Mouse (Mus musculus): ENCODE results near the gene Ggt6.

Ggt6 gene

GRCm38 (mm10) chr11:72434963-72435693 lies at the start of gene Ggt6:
Gene Ggt6 (plus strand): TSS chr11:72435526.
- DNase-seq (ENCODE audit: low spot score in 2 of 2), result no peak

GRCm38 (mm10) chr11:72388113-72388529 lies 47.2 kb upstream of the Ggt6 start:
- no peak for DNase-seq (ENCODE audit: low spot score in 2 of 2)

DNA sequence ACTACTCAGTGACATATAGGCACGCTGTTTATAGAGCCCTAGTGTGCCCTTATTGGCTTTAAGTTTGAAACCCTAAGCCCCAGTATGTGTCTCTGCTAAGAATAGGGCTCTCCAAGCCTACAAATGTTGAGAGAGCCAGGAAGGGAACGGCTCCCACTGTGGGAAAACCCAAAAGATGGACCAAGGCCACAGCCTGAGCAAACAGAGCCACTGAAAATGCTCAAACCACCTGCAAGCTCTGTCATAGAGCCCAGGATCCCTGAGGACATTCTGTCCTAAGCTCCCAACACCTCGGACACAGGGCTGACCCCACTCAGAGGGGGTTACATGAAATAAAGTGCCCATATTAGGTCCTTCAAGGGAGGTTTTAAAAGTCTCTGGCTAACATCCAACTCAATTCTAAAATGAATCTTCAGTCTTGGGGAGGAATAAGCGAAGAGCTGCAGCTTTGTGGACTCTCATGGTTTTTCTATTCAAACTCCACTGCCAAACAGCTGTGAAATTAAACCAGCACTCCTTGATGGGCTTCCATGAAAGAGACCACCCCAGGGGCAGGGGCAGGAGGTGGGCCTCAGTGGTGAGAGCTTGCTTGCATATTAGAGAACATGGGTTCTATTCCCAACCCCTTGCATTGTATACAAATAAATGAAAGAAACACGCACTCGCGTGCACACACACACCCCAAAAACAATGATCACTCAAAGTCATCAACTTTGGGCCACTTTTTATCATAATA lies 45.8 kb upstream of the Ggt6 start:
- no peak for DNase-seq (ENCODE audit: low spot score in 2 of 2)

GRCm38 (mm10) chr11:72391181-72391580 lies 44.1 kb upstream of the Ggt6 start:
- no peak for DNase-seq (ENCODE audit: low spot score in 2 of 2)

DNA sequence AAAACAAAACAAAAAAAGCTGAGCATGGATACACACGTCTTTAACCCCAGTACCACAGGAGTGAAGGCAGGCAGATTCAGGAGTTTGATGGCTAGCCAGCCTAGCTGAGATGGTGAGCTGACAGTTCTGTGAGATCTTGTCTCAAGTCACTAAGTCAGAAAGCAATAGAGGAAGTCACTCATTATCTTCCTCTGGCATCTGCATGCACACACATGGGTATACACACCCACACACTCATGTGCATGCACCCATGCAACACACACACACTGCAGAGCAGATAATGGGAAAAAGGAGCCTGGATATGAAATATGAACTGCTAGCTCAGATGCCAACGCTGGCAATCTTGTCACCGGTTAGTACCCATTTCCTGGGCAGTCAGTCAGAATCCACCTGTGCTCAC lies 42.1 kb upstream of the Ggt6 start:
- DNase-seq (ENCODE audit: low spot score in 2 of 2), result no peak

DNA sequence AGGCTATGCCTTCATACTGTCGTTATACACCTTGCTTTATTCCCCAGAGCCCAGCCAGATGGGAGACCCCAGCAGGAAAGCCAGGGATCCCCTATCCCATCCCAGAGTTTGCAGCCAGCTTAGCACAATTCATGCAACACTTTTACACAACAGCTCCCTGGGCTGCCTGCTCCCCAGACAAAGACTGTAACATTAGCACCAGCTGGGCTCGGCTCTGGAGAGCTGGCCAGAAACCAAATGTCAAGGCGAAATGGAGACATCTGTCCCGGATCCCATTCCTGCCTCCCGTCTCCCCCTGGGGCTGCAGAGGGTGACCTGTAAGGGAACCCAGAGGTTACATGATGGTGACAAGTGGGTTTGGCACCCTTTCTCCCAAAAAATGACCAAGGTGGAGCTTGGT lies 41.7 kb upstream of the Ggt6 start:
- no peak for DNase-seq (ENCODE audit: low spot score in 2 of 2)

- no peak for DNase-seq (ENCODE audit: low spot score in 2 of 2)
These were observed 40.6 kb upstream of the Ggt6 start for GRCm38 (mm10) chr11:72394694-72395093.

GRCm38 (mm10) chr11:72395652-72396051 lies 39.7 kb upstream of the Ggt6 start:
- no peak for DNase-seq (ENCODE audit: low spot score in 2 of 2)

GRCm38 (mm10) chr11:72396621-72397020 lies 38.7 kb upstream of the Ggt6 start:
- no peak for DNase-seq (ENCODE audit: low spot score in 2 of 2)

DNA sequence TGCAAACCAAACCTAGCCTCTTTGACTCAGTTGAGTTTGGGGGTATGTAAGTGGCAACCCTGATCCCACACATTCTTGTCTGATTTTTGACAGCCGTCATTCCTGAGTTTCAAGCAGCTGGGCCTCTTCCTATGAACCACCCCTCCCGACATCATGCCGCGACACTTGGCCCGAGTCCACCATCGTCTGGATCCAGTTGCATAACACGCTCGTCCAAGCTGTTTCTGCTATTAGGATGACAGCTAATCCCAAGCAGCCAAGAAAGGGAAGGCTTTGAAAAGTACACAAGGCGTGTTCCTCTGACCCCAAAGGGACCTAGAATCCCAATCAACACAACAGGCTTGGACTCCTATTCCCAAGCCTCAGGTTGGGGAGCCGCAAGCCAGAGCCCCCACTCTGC lies 38.3 kb upstream of the Ggt6 start:
- DNase-seq (ENCODE audit: low spot score in 2 of 2), result no peak

DNA sequence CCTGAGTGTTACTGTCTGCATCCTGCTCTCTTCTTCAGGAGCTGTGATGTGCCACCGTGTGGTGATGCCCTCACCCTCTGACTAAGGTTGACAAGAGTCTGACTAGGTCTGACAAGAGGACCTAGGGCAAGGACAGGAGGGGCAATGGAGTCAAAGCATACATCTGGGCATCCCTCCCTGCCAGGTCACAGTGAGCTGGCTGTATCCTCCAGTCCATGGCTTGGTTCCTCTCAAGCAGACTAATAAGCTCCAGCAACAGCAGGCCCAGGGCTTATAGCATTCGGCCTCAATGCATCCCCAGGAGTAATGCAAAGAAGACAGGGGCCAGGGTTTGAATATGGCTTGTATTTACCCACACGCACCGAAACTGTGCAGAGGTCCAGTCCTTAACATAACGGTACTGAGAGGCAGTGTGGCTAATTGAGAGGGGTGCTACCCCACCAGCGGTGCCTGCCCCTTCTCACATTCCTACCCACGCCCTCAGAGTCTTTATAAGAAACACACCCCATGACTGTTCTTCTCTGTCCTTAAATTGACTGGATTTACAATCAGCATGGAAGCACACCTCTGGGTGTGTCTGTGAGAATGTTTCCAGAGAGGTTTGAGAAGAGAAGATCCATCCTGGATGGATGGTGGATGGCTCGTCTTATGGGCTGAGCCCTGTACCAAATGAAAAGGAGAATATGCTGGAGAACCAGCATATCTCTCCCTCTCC lies 37.4 kb upstream of the Ggt6 start:
- no peak for DNase-seq (ENCODE audit: low spot score in 2 of 2)

- no peak for DNase-seq (ENCODE audit: low spot score in 2 of 2)
These were observed 34.3 kb upstream of the Ggt6 start for GRCm38 (mm10) chr11:72401068-72401467.

GRCm38 (mm10) chr11:72402017-72402416 lies 33.3 kb upstream of the Ggt6 start:
- no peak for DNase-seq (ENCODE audit: low spot score in 2 of 2)

DNA sequence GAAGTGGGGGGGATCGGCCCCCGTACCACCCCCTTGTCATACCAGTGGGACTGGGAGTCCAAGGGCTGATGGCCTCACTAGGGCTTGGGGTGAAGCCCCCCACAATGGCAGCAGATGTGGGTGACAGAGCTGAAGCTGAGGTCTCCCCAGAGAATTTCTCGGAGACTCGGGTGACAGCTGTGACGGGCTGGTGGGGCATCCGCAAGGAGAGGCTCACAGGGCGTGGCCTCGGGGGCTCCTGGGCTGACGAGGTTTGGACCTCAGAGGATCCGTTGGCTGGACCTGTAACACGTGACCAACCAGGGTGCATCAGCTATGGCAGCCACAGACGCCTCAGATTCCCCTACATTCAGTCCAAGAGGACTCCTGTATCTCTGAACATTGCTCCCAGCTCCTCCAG lies 32.4 kb upstream of the Ggt6 start:
- DNase-seq (ENCODE audit: low spot score in 2 of 2), result no peak

DNA sequence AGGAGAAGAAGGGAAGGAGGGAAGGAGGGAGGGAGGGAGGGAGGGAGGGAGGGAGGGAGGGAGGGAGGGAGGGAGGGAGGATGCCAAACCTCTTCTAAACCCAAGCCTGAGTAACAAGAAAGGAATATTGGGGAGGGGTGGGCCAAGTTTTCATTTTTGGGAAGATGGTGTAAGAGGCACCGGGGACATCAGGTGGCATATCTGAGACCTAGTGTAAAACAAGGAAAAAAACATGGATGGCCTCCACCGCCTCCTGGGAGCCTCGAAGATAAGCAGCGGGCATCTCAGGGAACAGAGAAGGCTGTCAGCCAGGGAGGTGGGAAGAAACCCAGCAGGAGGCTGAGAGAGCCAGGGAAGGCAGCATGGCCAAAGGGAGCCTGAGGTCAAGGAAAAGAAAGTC lies 29.8 kb upstream of the Ggt6 start:
- DNase-seq (ENCODE audit: low spot score in 2 of 2), result no peak

GRCm38 (mm10) chr11:72406079-72406675 lies 29.1 kb upstream of the Ggt6 start:
- DNase-seq (ENCODE audit: low spot score in 2 of 2), result no peak

DNA sequence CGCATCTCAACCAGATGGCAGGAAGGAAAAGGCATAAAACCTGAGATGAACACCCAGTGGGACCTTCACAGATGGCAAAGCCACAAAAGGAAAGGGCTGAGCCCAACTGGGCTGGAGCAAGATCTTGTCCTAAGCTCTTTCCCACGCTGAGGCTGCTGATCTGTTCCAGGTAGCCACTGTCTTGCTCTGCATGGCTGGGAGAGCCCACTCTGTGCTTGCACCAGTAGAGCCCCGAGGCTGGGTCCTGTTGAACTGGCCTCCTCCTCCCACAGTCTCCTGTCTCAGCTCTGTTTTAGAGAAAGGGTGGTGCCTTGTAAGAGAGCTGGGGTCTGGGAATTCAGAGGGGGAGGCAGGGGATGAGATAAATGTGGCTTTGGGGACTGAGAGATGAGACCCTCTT lies 28.2 kb upstream of the Ggt6 start:
- DNase-seq (ENCODE audit: low spot score in 2 of 2), result no peak

GRCm38 (mm10) chr11:72407574-72407973 lies 27.8 kb upstream of the Ggt6 start:
- no peak for DNase-seq (ENCODE audit: low spot score in 2 of 2)

- DNase-seq (ENCODE audit: low spot score in 2 of 2), result no peak
These were observed 26.7 kb upstream of the Ggt6 start for GRCm38 (mm10) chr11:72408451-72409170.

DNA sequence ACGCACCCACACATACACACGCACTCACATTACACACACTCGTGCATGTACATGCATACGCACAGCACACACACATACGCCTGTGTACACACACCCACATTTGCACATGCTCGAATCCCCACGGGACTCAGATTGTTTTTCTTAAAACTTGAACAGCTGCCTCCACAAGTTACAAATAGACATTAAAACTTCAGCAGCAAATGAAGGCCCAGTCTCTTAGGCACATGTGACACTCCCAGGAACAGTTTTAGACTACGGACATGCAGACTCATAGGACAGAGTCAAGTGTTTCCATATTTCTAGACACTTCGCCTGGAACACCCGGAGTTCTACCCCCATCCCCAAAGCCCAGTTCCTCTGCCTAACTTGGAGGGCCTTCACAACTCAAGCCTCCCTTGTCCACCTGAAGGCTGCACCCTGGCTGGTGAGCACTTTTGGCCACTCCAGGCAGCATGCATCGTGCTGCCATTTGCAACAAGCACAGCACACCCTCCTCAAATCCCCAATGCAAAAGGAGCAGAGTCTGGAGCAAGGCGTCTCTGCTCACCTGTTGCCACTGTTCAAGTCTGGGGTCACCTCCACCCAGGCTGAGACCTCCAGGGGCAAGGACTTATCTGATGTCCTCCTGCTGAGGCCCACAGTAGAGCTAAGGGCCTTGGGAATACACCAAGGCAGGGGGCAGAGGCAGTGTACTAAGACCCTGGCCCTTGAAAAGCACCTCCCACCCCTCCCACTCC lies 25.5 kb upstream of the Ggt6 start:
- no peak for DNase-seq (ENCODE audit: low spot score in 2 of 2)

DNA sequence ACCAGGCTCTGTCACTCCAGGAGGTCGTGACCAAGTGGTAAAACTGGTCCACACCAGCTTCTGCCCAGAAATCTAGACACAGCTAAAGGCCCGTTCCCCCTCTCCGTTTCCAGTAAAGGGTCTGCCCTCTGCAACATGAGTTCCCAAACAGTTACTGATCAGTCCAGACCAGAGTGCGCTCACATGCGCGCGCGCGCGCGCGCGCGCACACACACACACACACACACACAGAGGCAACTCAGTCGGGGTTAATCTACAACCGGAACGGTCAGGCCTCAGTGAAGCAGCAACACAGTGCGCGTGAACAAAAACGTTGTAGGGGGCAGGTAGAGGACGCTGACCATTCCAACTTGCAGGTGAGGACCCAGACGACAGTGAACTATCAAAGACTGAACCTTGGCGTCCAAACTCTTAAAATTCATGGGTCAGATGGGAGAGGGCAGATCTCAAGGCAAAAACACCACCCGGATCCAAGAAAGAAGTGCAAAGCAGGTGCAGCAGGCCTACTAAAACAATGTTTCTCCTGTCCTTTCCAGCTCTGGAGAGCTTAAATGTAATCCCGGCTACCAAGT lies 24.7 kb upstream of the Ggt6 start:
- DNase-seq (ENCODE audit: low spot score in 2 of 2), result no peak

Data from natural killer cell, adult 2 months (primary cell).